Mouse (Mus musculus) G1E-ER4 (cell line): ENCODE results near the gene Gabrd. TPM values are rescaled to one million over a fixed set of nuclear protein-coding genes. Genes with fewer than 3 reads are reported as not detected.

ENCODE experiments used
- GATA1 ChIP-seq: IDR thresholded peaks from one replicate; pipeline ENCODE4 v1.8.0; 2012; ENCODE audit warnings: low read length, inconsistent platforms
- polyA plus RNA-seq: library from polyadenylated mRNA; stranded (reverse); fragments of >175 nt; gene quantifications from 2 replicates; pipeline ENCODE4 v1.2.3, GENCODE M21; 2012

Gene Gabrd
- polyA plus RNA-seq, 1 experiment, result not detected

GRCm38 (mm10) chr4:155359560-155360464 lies 38.1 kb downstream of the Gabrd start:
- no peak for TF ChIP-seq GATA1

GRCm38 (mm10) chr4:155357601-155358000 lies 40.3 kb downstream of the Gabrd start:
- no peak for TF ChIP-seq GATA1

GRCm38 (mm10) chr4:155356354-155356753 lies 41.6 kb downstream of the Gabrd start:
- TF ChIP-seq GATA1, result no peak

- no peak for TF ChIP-seq GATA1
Observed at GRCm38 (mm10) chr4:155354546-155354945, 43.4 kb downstream of the Gabrd start.

- TF ChIP-seq GATA1, result no peak
Observed at GRCm38 (mm10) chr4:155354035-155354434, 43.9 kb downstream of the Gabrd start.

DNA sequence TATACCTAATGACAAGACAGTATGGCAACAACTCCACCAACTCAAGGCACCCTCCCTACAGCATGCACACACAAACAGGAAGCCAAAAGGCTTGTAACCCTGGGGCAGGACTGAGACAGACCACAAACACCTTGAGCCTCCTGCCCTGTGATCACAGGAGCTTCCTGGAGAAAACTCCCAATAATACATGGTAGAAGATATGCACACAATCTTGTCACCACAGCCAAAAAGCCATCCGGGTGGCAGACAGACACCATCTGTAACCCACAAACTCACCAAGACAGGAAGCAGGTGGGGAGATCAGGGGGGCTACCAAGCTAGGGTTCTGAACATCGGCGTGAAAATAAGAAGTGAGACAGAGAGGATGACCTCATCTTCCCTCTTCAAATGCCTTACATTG lies 45.3 kb downstream of the Gabrd start:
- TF ChIP-seq GATA1, result no peak

- TF ChIP-seq GATA1, result no peak
Observed at GRCm38 (mm10) chr4:155346350-155346749, 51.6 kb downstream of the Gabrd start.

- no peak for TF ChIP-seq GATA1
Observed at GRCm38 (mm10) chr4:155345608-155345953, 52.3 kb downstream of the Gabrd start.

GRCm38 (mm10) chr4:155344716-155345607 lies 53.0 kb downstream of the Gabrd start:
- no peak for TF ChIP-seq GATA1

- no peak for TF ChIP-seq GATA1
Observed at GRCm38 (mm10) chr4:155344299-155344600, 53.7 kb downstream of the Gabrd start.

GRCm38 (mm10) chr4:155343415-155344298 lies 54.3 kb downstream of the Gabrd start:
- no peak for TF ChIP-seq GATA1

DNA sequence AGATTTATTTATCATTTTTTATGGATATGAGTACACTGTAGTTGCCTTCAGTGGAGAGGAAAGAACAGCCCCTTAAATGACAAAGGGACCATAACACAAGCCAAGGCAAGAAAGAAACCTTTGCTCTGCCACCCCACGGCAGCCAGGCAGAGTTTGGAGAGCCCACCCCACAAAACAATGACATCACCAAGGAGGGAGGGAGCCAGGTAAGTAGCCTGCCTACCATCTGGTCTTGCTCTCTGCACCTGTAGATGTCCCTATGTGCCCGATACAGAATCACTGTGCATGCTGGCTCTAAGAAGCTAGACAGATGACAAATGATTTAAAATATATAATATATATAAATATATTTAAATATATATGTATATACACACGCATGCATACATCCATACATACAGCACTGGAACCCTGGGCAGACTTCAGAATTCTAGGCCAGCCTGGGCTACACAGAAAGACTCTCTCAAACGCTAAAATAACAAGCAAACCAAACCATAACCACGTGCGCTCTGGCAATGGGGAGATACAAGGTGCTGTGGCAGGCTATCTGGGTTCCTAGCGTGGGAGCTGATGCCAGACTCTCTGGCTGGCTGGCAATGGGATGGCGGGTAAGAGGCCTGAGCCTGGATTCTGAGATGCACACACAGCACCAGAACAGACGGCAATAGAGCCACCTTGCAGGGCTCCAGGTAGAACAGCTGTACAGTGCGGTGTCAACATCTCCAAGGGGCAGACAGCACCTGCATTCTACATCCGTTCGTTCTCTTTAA lies 61.4 kb downstream of the Gabrd start:
- TF ChIP-seq GATA1, result no peak

Other genes starting within 250 kb of the Gabrd start
- 28.2 and 31.7 TPM in 2 replicates for gene Ski, start 175.5 kb downstream of the Gabrd start, polyA plus RNA-seq
- gene Faap20, start 148.3 kb downstream of the Gabrd start, polyA plus RNA-seq, result 34.7 and 37.0 TPM in 2 replicates
- not detected in 2 replicates for gene Prkcz, start 36.8 kb downstream of the Gabrd start, polyA plus RNA-seq
- gene Cfap74, start 11.1 kb upstream of the Gabrd start, polyA plus RNA-seq, result not detected in 2 replicates
- gene Tmem52, start 71.0 kb upstream of the Gabrd start, polyA plus RNA-seq, result not detected in 2 replicates
- gene Gnb1, start 93.2 kb upstream of the Gabrd start, polyA plus RNA-seq, result 30.2 and 42.8 TPM in 2 replicates
- 69.0 and 74.8 TPM in 2 replicates for gene Nadk, start 164.3 kb upstream of the Gabrd start, polyA plus RNA-seq
- 2.6 TPM in 2 replicates for gene Slc35e2, start 203.3 kb upstream of the Gabrd start, polyA plus RNA-seq
- 112 and 114 TPM in 2 replicates for gene Cdk11b, start 226.7 kb upstream of the Gabrd start, polyA plus RNA-seq
- gene Gm10563, start 247.3 kb upstream of the Gabrd start, polyA plus RNA-seq, result not detected in 2 replicates